Mouse (Mus musculus): Measurements from ENCODE around the gene Kctd12. TPM values are rescaled to one million over a fixed set of nuclear protein-coding genes. Genes with fewer than 3 reads are reported as not detected.

Kctd12 gene
- polyA plus RNA-seq, 1 experiment = 5.8 TPM

GRCm38 (mm10) chr14:102929545-102929944, 52.9 kb downstream of the Kctd12 start:
- no peak overlapping the region for H3K27ac ChIP-seq (ENCODE audit: control insufficient read depth, insufficient read depth, low read depth, low read length)
- H3K36me3 ChIP-seq (ENCODE audit: control insufficient read depth, insufficient read depth, low read length) = no peaks in the 10 kb centered on the region
- no peak overlapping the region for H3K4me3 ChIP-seq (ENCODE audit: control insufficient read depth, low read depth, low read length)
- H3K4me1 ChIP-seq (ENCODE audit: control insufficient read depth, insufficient read depth, low read length) = no peaks in the 10 kb centered on the region
- H3K27me3 ChIP-seq (ENCODE audit: control insufficient read depth, insufficient read depth, low read length) = no peaks in the 10 kb centered on the region
- no peak for TF ChIP-seq CTCF (IDR thresholded peaks at IDR 0.05; ENCODE audit: control insufficient read depth, insufficient read depth, insufficient replicate concordance, low read depth, low read length)
- no peak for TF ChIP-seq POLR2A (IDR thresholded peaks at IDR 0.05; ENCODE audit: control insufficient read depth, low read depth, low read length)

- TF ChIP-seq CTCF (IDR thresholded peaks at IDR 0.05; ENCODE audit: control insufficient read depth, insufficient read depth, insufficient replicate concordance, low read depth, low read length) (no peak), POLR2A (IDR thresholded peaks at IDR 0.05; ENCODE audit: control insufficient read depth, low read depth, low read length) (no peak)
- no peak overlapping the region for H3K4me3 ChIP-seq (ENCODE audit: control insufficient read depth, low read depth, low read length)
- H3K36me3 ChIP-seq (ENCODE audit: control insufficient read depth, insufficient read depth, low read length) = no peaks in the 10 kb centered on the region
- no peaks in the 10 kb centered on the region for H3K27me3 ChIP-seq (ENCODE audit: control insufficient read depth, insufficient read depth, low read length)
- H3K27ac ChIP-seq (ENCODE audit: control insufficient read depth, insufficient read depth, low read depth, low read length) = no peak overlapping the region
- H3K4me1 ChIP-seq (ENCODE audit: control insufficient read depth, insufficient read depth, low read length) = no peaks in the 10 kb centered on the region
Measured at GRCm38 (mm10) chr14:102927847-102928466, 54.5 kb downstream of the Kctd12 start.

Other genes with a start within 250 kb of the Kctd12 start
- not detected in 2 replicates for gene Acod1, start 64.3 kb upstream of the Kctd12 start, polyA plus RNA-seq (2012; rRNA removed)
- 2.8 and 3.2 TPM in 2 replicates for gene Cln5, start 87.6 kb upstream of the Kctd12 start, polyA plus RNA-seq (2012; rRNA removed)
- 29.4 and 33.2 TPM in 2 replicates for gene Fbxl3, start 116.9 kb upstream of the Kctd12 start, polyA plus RNA-seq (2012; rRNA removed)